Mouse (Mus musculus): Measurements from ENCODE around the gene Gp9.

DNA sequence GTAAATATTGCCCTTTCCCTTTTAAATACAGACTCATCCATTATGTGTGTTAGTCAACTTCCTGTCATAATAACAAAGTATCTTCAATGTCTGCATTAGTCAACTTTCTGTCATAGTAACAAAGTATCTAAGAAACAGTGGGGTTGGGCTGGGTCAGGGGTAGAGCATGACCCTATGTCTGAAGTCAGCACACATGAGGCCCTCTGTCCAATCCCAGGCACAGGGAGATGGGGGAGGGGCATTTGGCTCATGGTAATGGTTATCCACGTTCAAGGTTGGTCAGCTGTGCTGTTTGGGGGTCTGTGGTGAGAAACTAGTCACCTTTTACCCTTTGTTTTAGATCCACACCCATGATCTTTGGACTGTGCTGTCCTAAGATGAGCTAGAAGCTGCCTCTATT, 32.6 kb upstream of the Gp9 start:
- TF ChIP-seq CTCF (IDR thresholded peaks at IDR 0.05; ENCODE audit: borderline replicate concordance, control insufficient read depth, extremely low read depth, insufficient read depth, low read length, poor library complexity) (no peak), POLR2A (IDR thresholded peaks at IDR 0.05; ENCODE audit: control insufficient read depth, extremely low read depth, insufficient read depth, low read length, poor library complexity) (no peak)

Measured in thymus, adult 2 months (tissue).